Mouse (Mus musculus) CD8-positive naive resting alpha-beta T cell, adult 2 months (primary cell): ENCODE results near the gene Dok1.
A peak's percentile ranks its signal among the peaks of the same experiment; 100 is the strongest.

Source experiments
- DNase-seq, 2 experiments: peaks; one replicate each; pipeline ENCODE4 v3.0.0; 2022; ENCODE audit warnings: low read depth in 2 of 2, low spot score in 2 of 2

Gene Dok1

GRCm38 (mm10) chr6:83053136-83053960 lies 20.1 kb upstream of the Dok1 start:
- no peak for DNase-seq

GRCm38 (mm10) chr6:83049367-83049766 lies 16.1 kb upstream of the Dok1 start:
- DNase-seq = no peak

GRCm38 (mm10) chr6:83044742-83045141 lies 11.5 kb upstream of the Dok1 start:
- DNase-seq = no peak

GRCm38 (mm10) chr6:83043993-83044392 lies 10.7 kb upstream of the Dok1 start:
- DNase-seq = no peak

- DNase-seq = no peak
These were observed 10.3 kb upstream of the Dok1 start for GRCm38 (mm10) chr6:83043561-83043960.

GRCm38 (mm10) chr6:83040601-83041000 lies 7.3 kb upstream of the Dok1 start:
- no peak for DNase-seq

GRCm38 (mm10) chr6:83038496-83039012 lies 5.3 kb upstream of the Dok1 start:
- peak; percentile 86 to 89 for DNase-seq

GRCm38 (mm10) chr6:83037188-83037587 lies 3.9 kb upstream of the Dok1 start:
- no peak for DNase-seq

- no peak for DNase-seq
These were observed 1.3 kb upstream of the Dok1 start for GRCm38 (mm10) chr6:83034463-83035055.

GRCm38 (mm10) chr6:83032769-83033191 lies 491 bp downstream of the Dok1 start:
- DNase-seq = peak; percentile 21 to 26

GRCm38 (mm10) chr6:83031921-83032590 lies 1.2 kb downstream of the Dok1 start:
- no peak for DNase-seq

- DNase-seq = no peak
These were observed 2.2 kb downstream of the Dok1 start for GRCm38 (mm10) chr6:83031111-83031510.

- DNase-seq = no peak
These were observed 3.5 kb downstream of the Dok1 start for GRCm38 (mm10) chr6:83029777-83030176.

GRCm38 (mm10) chr6:83027706-83028105 lies 5.6 kb downstream of the Dok1 start:
- DNase-seq = no peak

GRCm38 (mm10) chr6:83027293-83027692 lies 6.0 kb downstream of the Dok1 start:
- DNase-seq = no peak

- no peak for DNase-seq
These were observed 8.1 kb downstream of the Dok1 start for GRCm38 (mm10) chr6:83025221-83025620.

- DNase-seq = no peak
These were observed 8.8 kb downstream of the Dok1 start for GRCm38 (mm10) chr6:83024421-83024820.

- DNase-seq = no peak
These were observed 9.5 kb downstream of the Dok1 start for GRCm38 (mm10) chr6:83023786-83024185.

GRCm38 (mm10) chr6:83023008-83023407 lies 10.3 kb downstream of the Dok1 start:
- DNase-seq = no peak

GRCm38 (mm10) chr6:83020836-83021593 lies 12.3 kb downstream of the Dok1 start:
- DNase-seq = no peak

- no peak for DNase-seq
These were observed 13.2 kb downstream of the Dok1 start for GRCm38 (mm10) chr6:83020121-83020520.
